In genomic region chr17:27621705-27622531, GRCm38 (mm10) we compare ENCODE assay signal across 9 mouse cellular contexts. TPM values are rescaled to one million over a fixed set of nuclear protein-coding genes. Genes with fewer than 3 reads are reported as not detected.
DNase-seq lines count a peak whose midpoint lies in the region; ATAC-seq lines count a peak whose summit lies in the region.
"Had no signal": no experiment of that assay in that cellular context is flagged by ENCODE, and none has a peak within 500 bp of the region (broad histone marks: within the 10 kb centered on the region; RNA-seq: fewer than 3 reads in every experiment).

No protein-coding gene starts in this region.

- no peak overlapping the region for H3K27ac ChIP-seq in embryonic facial prominence, embryonic 11.5 days (replicated peaks; ENCODE audit: low read depth, low read length)
- H3K27ac ChIP-seq in midbrain, embryonic 13.5 days, result peak overlapping the region; percentile 99

- ATAC-seq in embryonic facial prominence, embryonic 11.5 days (replicated peaks; ENCODE audit: insufficient number of reproducible peaks, low FRiP score, low TSS enrichment, low read depth), result no peak
- ATAC-seq in midbrain, embryonic 13.5 days, result peak; percentile 41

- H3K36me3 ChIP-seq in embryonic facial prominence, embryonic 11.5 days (replicated peaks; ENCODE audit: control insufficient read depth, insufficient read depth, low read depth, low read length), result no peaks in the 10 kb centered on the region
- H3K36me3 ChIP-seq in midbrain, embryonic 13.5 days, result peaks cover 16% of the 10 kb centered on the region

- peak overlapping the region; percentile 31 for H3K4me2 ChIP-seq in embryonic facial prominence, embryonic 11.5 days (ENCODE audit: low read depth, low read length)
- peak overlapping the region; percentile 68 for H3K4me2 ChIP-seq in midbrain, embryonic 13.5 days (replicated peaks)

- H3K9ac ChIP-seq in embryonic facial prominence, embryonic 11.5 days (replicated peaks; ENCODE audit: low read length), result peak overlapping the region; percentile 100
- H3K9ac ChIP-seq in midbrain, embryonic 13.5 days (replicated peaks), result peak overlapping the region; percentile 99

- no peaks in the 10 kb centered on the region for H3K27me3 ChIP-seq in embryonic facial prominence, embryonic 11.5 days (ENCODE audit: control insufficient read depth, insufficient read depth, low read length)
- no peaks in the 10 kb centered on the region for H3K27me3 ChIP-seq in midbrain, embryonic 13.5 days
- H3K27me3 ChIP-seq: Patski had no signal

- DNase-seq in cerebellum, postnatal 25 days, result peak; percentile 50 to 59
- no peak for DNase-seq in cerebellum, adult 18-20 months
- peak; percentile 77 for DNase-seq in 416B (ENCODE audit: low read depth)
- DNase-seq in embryonic facial prominence, embryonic 11.5 days (ENCODE audit: low spot score), result peak; percentile 55
- peak; percentile 52 for DNase-seq in induced T-regulatory cell, adult 2 months (ENCODE audit: low read depth)
- DNase-seq in left cerebral cortex, postnatal 36 days (ENCODE audit: low spot score in 2 of 2), result no peak
- DNase-seq in testis, postnatal 10 days (ENCODE audit: low spot score), result no peak

- intact Hi-C loops in left cerebral cortex, postnatal 36 days (cut with DNase I), result loop anchor here (2.0 kb wide), 1 partner anchor 57 kb away; the partner anchor contains the start of gene AI413582

- no peaks in the 10 kb centered on the region; the same call in 1 of the 2 replicates for H3K4me1 ChIP-seq in embryonic facial prominence, embryonic 11.5 days (ENCODE audit: control insufficient read depth, insufficient read depth, low read length)
- H3K4me1 ChIP-seq in midbrain, embryonic 13.5 days (replicated peaks), result peaks cover 50% of the 10 kb centered on the region

- H3K4me3 ChIP-seq in embryonic facial prominence, embryonic 11.5 days (ENCODE audit: low read depth, low read length), result peak overlapping the region; percentile 96
- peak overlapping the region; percentile 94 for H3K4me3 ChIP-seq in midbrain, embryonic 13.5 days (replicated peaks)

- WGBS in embryonic facial prominence, embryonic 11.5 days, result 3% methylated on average over 23 of the region's 23 CpGs
- 2% methylated on average over 23 of the region's 23 CpGs for WGBS in midbrain, embryonic 13.5 days

- H3K9me3 ChIP-seq in embryonic facial prominence, embryonic 11.5 days (replicated peaks; ENCODE audit: control insufficient read depth, low read length), result no peaks in the 10 kb centered on the region
- 0 out of 2 replicates have a peak, but pooled peaks cover 3% of the 10 kb centered on the region for H3K9me3 ChIP-seq in midbrain, embryonic 13.5 days

RNA-seq across cellular contexts. Expression of gene Nudt3, which starts 1.4 kb away (rescaled TPM):
- 37.2 and 37.3 TPM in 2 replicates for polyA plus RNA-seq in embryonic facial prominence, embryonic 11.5 days (2014; fragmentation: Nextera tagmentation; extraction: Ambion mirVana)
- polyA plus RNA-seq in midbrain, embryonic 13.5 days (2015; fragmentation: Nextera tagmentation; extraction: Ambion mirVana), result 223 and 227 TPM in 2 replicates
- total RNA-seq in left cerebral cortex, postnatal 36 days (2021), result 100 to 1,000 TPM; 511 to 604 TPM

RNA-seq across cellular contexts. Expression of gene RPS10-NUDT3, which starts 13.1 kb away (rescaled TPM):
- polyA plus RNA-seq in embryonic facial prominence, embryonic 11.5 days (2014; fragmentation: Nextera tagmentation; extraction: Ambion mirVana), result not detected in 2 replicates
- polyA plus RNA-seq in midbrain, embryonic 13.5 days (2015; fragmentation: Nextera tagmentation; extraction: Ambion mirVana), result not detected in 2 replicates
- not detected for total RNA-seq in left cerebral cortex, postnatal 36 days (2021)

RNA-seq across cellular contexts. Expression of gene Rps10, which starts 14.6 kb away (rescaled TPM):
- polyA plus RNA-seq in embryonic facial prominence, embryonic 11.5 days (2014; fragmentation: Nextera tagmentation; extraction: Ambion mirVana), result 919 and 920 TPM in 2 replicates
- polyA plus RNA-seq in midbrain, embryonic 13.5 days (2015; fragmentation: Nextera tagmentation; extraction: Ambion mirVana), result 570 and 610 TPM in 2 replicates
- 100 to 1,000 TPM; 430 to 478 TPM for total RNA-seq in left cerebral cortex, postnatal 36 days (2021)

RNA-seq across cellular contexts. Expression of gene Pacsin1, which starts 33.4 kb away (rescaled TPM):
- polyA plus RNA-seq in embryonic facial prominence, embryonic 11.5 days (2014; fragmentation: Nextera tagmentation; extraction: Ambion mirVana), result 4.7 and 6.4 TPM in 2 replicates
- 19.9 and 23.6 TPM in 2 replicates for polyA plus RNA-seq in midbrain, embryonic 13.5 days (2015; fragmentation: Nextera tagmentation; extraction: Ambion mirVana)
- total RNA-seq in left cerebral cortex, postnatal 36 days (2021), result 100 to 1,000 TPM; 422 to 452 TPM

RNA-seq across cellular contexts. Expression of gene AI413582, which starts 56.4 kb away (rescaled TPM):
- 13.3 and 16.7 TPM in 2 replicates for polyA plus RNA-seq in embryonic facial prominence, embryonic 11.5 days (2014; fragmentation: Nextera tagmentation; extraction: Ambion mirVana)
- 33.4 and 36.8 TPM in 2 replicates for polyA plus RNA-seq in midbrain, embryonic 13.5 days (2015; fragmentation: Nextera tagmentation; extraction: Ambion mirVana)
- total RNA-seq in left cerebral cortex, postnatal 36 days (2021), result 10 to 100 TPM; 85.5 to 94.2 TPM

Comparison
In these comparisons a context has a peak if more than half of its experiments do, and no peak if none do; other contexts are left out.
1. DNase-seq: peak in cerebellum, postnatal 25 days (2 of 2), 416B (single experiment), embryonic facial prominence, embryonic 11.5 days (single experiment) and induced T-regulatory cell, adult 2 months (single experiment); none in cerebellum, adult 18-20 months (0 of 2), left cerebral cortex, postnatal 36 days (0 of 2) and testis, postnatal 10 days (single experiment).